Mouse (Mus musculus) neural tube, embryonic 12.5 days (tissue): Measurements from ENCODE around the gene Slc35c2. TPM values are rescaled to one million over a fixed set of nuclear protein-coding genes. Genes with fewer than 3 reads are reported as not detected.
A peak's percentile ranks its signal among the peaks of the same experiment; 100 is the strongest.

ENCODE experiments used
- ATAC-seq: fragments of 200-750 bp; cut with Nextera tagmentation; 2 replicates; pipeline ENCODE4 v1.8.0; 2017; ENCODE audit warnings: low read depth, mild to moderate bottlenecking, moderate TSS enrichment, moderate library complexity; ENCODE audit not compliant: low FRiP score
- H3K27ac ChIP-seq: fragments of 300-500 bp; sonication (generic); 2 replicates; pipeline ENCODE4 v1.5.1; 2016
- H3K27me3 ChIP-seq: fragments of 300-500 bp; sonication (generic); replicated peaks from 2 replicates; pipeline ENCODE4 v1.6.1; 2016; ENCODE audit warnings: mild to moderate bottlenecking
- H3K36me3 ChIP-seq: fragments of 300-500 bp; sonication (generic); 2 replicates; pipeline ENCODE4 v1.6.1; 2016; ENCODE audit warnings: mild to moderate bottlenecking
- H3K4me1 ChIP-seq: fragments of 300-500 bp; sonication (generic); 2 replicates; pipeline ENCODE4 v1.6.1; 2016
- H3K4me2 ChIP-seq: fragments of 300-500 bp; sonication (generic); replicated peaks from 2 replicates; pipeline ENCODE4 v1.6.1; 2016; ENCODE audit warnings: mild to moderate bottlenecking
- H3K4me3 ChIP-seq: fragments of 300-500 bp; sonication (generic); 2 replicates; pipeline ENCODE4 v1.5.1; 2016
- H3K9ac ChIP-seq: fragments of 300-500 bp; sonication (generic); 2 replicates; pipeline ENCODE4 v1.6.1; 2016; ENCODE audit warnings: mild to moderate bottlenecking
- H3K9me3 ChIP-seq: fragments of 300-500 bp; sonication (generic); 2 replicates; pipeline ENCODE4 v1.6.1; 2016; ENCODE audit warnings: mild to moderate bottlenecking
- WGBS: fragments of 180-500 bp; shearing (Covaris S2); methylation state at CpG from one replicate; pipeline ENCODE4 v1.1.7; 2016; 5-methylcytosine and 5-hydroxymethylcytosine counted together
- polyA plus RNA-seq: library from polyadenylated mRNA; unstranded; fragments of >200 nt; fragmentation: Nextera tagmentation; extraction: Ambion mirVana; gene quantifications from 2 replicates; pipeline ENCODE4 v1.2.1, GENCODE M21; 2016

Gene Slc35c2
- polyA plus RNA-seq: 52.9 and 59.9 TPM in 2 replicates

- H3K9me3 ChIP-seq: no peaks in the 10 kb centered on the region
- peak; percentile 95 for ATAC-seq
- peak within 1 kb of the TSS; percentile 60 for H3K4me3 ChIP-seq
- H3K27ac ChIP-seq: no peak within 1 kb of the TSS; the same call in 1 of the 2 replicates
- H3K4me1 ChIP-seq: peaks cover 17% of the 10 kb centered on the region
- H3K27me3 ChIP-seq: no peaks in the 10 kb centered on the region
- H3K36me3 ChIP-seq: peaks cover 39% of the 10 kb centered on the region
- H3K9ac ChIP-seq: peak within 1 kb of the TSS; percentile 58
- H3K4me2 ChIP-seq: peak within 1 kb of the TSS; percentile 90
- 1% methylated on average over 49 of the region's 49 CpGs for WGBS
Measured at GRCm38 (mm10) chr2:165287202-165287984, at the start of gene Slc35c2. TSS of gene Slc35c2 (minus strand) at chr2:165287869.

GRCm38 (mm10) chr2:165337191-165337590 lies 49.5 kb upstream of the Slc35c2 start:
- ATAC-seq: no peak
- H3K4me2 ChIP-seq: no peak overlapping the region
- no peak overlapping the region for H3K27ac ChIP-seq
- no peaks in the 10 kb centered on the region for H3K9me3 ChIP-seq
- no peaks in the 10 kb centered on the region for H3K4me1 ChIP-seq
- 22% methylated on average over 3 of the region's 3 CpGs for WGBS
- H3K4me3 ChIP-seq: no peak overlapping the region
- no peaks in the 10 kb centered on the region for H3K27me3 ChIP-seq
- no peaks in the 10 kb centered on the region for H3K36me3 ChIP-seq
- H3K9ac ChIP-seq: no peak overlapping the region

GRCm38 (mm10) chr2:165332610-165333210 lies 45.0 kb upstream of the Slc35c2 start:
- WGBS: 55% methylated on average over 14 of the region's 14 CpGs

GRCm38 (mm10) chr2:165329703-165330102 lies 42.0 kb upstream of the Slc35c2 start:
- Histone ChIP-seq H3K27ac (no peak overlapping the region), H3K4me1 (peaks cover 23% of the 10 kb centered on the region), H3K4me3 (no peak overlapping the region), H3K9ac (no peak overlapping the region), H3K36me3 (no peaks in the 10 kb centered on the region), H3K4me2 (no peak overlapping the region), H3K9me3 (no peaks in the 10 kb centered on the region), H3K27me3 (no peaks in the 10 kb centered on the region)
- ATAC-seq: no peak
- 54% methylated on average over 3 of the region's 3 CpGs for WGBS

More at GRCm38 (mm10) chr2:165332610-165333210, 45.0 kb upstream of the Slc35c2 start:
- Histone ChIP-seq H3K9me3 (no peaks in the 10 kb centered on the region), H3K9ac (no peak overlapping the region), H3K36me3 (no peaks in the 10 kb centered on the region), H3K27ac (no peak overlapping the region), H3K4me1 (no peaks in the 10 kb centered on the region), H3K4me2 (no peak overlapping the region), H3K4me3 (no peak overlapping the region), H3K27me3 (no peaks in the 10 kb centered on the region)
- no peak for ATAC-seq

- ATAC-seq: no peak
- 76% methylated on average over 5 of the region's 5 CpGs for WGBS
- Histone ChIP-seq H3K9ac (no peak overlapping the region), H3K27ac (no peak overlapping the region), H3K4me2 (no peak overlapping the region), H3K4me3 (no peak overlapping the region), H3K9me3 (no peaks in the 10 kb centered on the region), H3K27me3 (0 out of 2 replicates have a peak, but pooled peaks cover 3% of the 10 kb centered on the region), H3K36me3 (no peaks in the 10 kb centered on the region), H3K4me1 (peaks cover 32% of the 10 kb centered on the region)
Measured at GRCm38 (mm10) chr2:165328746-165329145, 41.1 kb upstream of the Slc35c2 start.

GRCm38 (mm10) chr2:165327386-165327785 lies 39.7 kb upstream of the Slc35c2 start:
- 27% methylated on average over 7 of the region's 7 CpGs for WGBS
- Histone ChIP-seq H3K9me3 (no peaks in the 10 kb centered on the region), H3K27ac (0 out of 2 replicates have a peak overlapping the region, but pooled peaks have one; percentile 65), H3K4me1 (peaks cover 40% of the 10 kb centered on the region), H3K36me3 (no peaks in the 10 kb centered on the region), H3K9ac (0 out of 2 replicates have a peak overlapping the region, but pooled peaks have one; percentile 62), H3K4me2 (peak overlapping the region; percentile 83), H3K27me3 (0 out of 2 replicates have a peak, but pooled peaks cover 3% of the 10 kb centered on the region), H3K4me3 (0 out of 2 replicates have a peak overlapping the region, but pooled peaks have one; percentile 85)
- no peak for ATAC-seq

GRCm38 (mm10) chr2:165326304-165327190 lies 38.9 kb upstream of the Slc35c2 start, which contains the start of gene Elmo2:
TSS of gene Elmo2 (minus strand) at chr2:165326479.
- Histone ChIP-seq H3K36me3 (no peaks in the 10 kb centered on the region), H3K27ac (peak within 1 kb of the TSS; percentile 65), H3K4me3 (peak within 1 kb of the TSS; percentile 85), H3K27me3 (0 out of 2 replicates have a peak, but pooled peaks cover 3% of the 10 kb centered on the region), H3K9me3 (no peaks in the 10 kb centered on the region), H3K4me1 (peaks cover 46% of the 10 kb centered on the region), H3K4me2 (peak within 1 kb of the TSS; percentile 83), H3K9ac (peak within 1 kb of the TSS; percentile 91)
- whole genome bisulfite sequencing: under 1% methylated on average over 55 of the region's 55 CpGs
- ATAC-seq: peak; percentile 97

- peak; percentile 31 for ATAC-seq
- Histone ChIP-seq H3K4me3 (peak overlapping the region; percentile 85), H3K27ac (no peak overlapping the region), H3K9me3 (no peaks in the 10 kb centered on the region), H3K27me3 (0 out of 2 replicates have a peak, but pooled peaks cover 3% of the 10 kb centered on the region), H3K4me2 (peak overlapping the region; percentile 83), H3K9ac (peak overlapping the region; percentile 91), H3K4me1 (peaks cover 54% of the 10 kb centered on the region), H3K36me3 (no peaks in the 10 kb centered on the region)
- 1% methylated on average over 30 of the region's 30 CpGs for WGBS
Measured at GRCm38 (mm10) chr2:165325521-165326303, 38.0 kb upstream of the Slc35c2 start.

- H3K4me2 ChIP-seq: peak overlapping the region; percentile 83
Measured at GRCm38 (mm10) chr2:165323928-165324327, 36.3 kb upstream of the Slc35c2 start.

GRCm38 (mm10) chr2:165323484-165323883 lies 35.8 kb upstream of the Slc35c2 start:
- peak overlapping the region; percentile 33; the same call in 1 of the 2 replicates for H3K9ac ChIP-seq
- no peak for ATAC-seq
- 0 out of 2 replicates have a peak, but pooled peaks cover 8% of the 10 kb centered on the region for H3K27me3 ChIP-seq
- H3K4me1 ChIP-seq: peaks cover 67% of the 10 kb centered on the region
- no peaks in the 10 kb centered on the region for H3K9me3 ChIP-seq
- WGBS: 37% methylated on average over 5 of the region's 5 CpGs
- peak overlapping the region; percentile 83 for H3K4me2 ChIP-seq
- H3K4me3 ChIP-seq: no peak overlapping the region
- H3K36me3 ChIP-seq: no peaks in the 10 kb centered on the region
- H3K27ac ChIP-seq: no peak overlapping the region

More at GRCm38 (mm10) chr2:165323928-165324327, 36.3 kb upstream of the Slc35c2 start:
- Histone ChIP-seq H3K27ac (no peak overlapping the region), H3K9me3 (no peaks in the 10 kb centered on the region), H3K36me3 (no peaks in the 10 kb centered on the region), H3K4me3 (no peak overlapping the region), H3K4me1 (peaks cover 62% of the 10 kb centered on the region), H3K27me3 (0 out of 2 replicates have a peak, but pooled peaks cover 7% of the 10 kb centered on the region), H3K9ac (peak overlapping the region; percentile 33; the same call in 1 of the 2 replicates)
- no peak for ATAC-seq
- WGBS: 23% methylated on average over 5 of the region's 5 CpGs
